Mouse (Mus musculus) E14TG2a.4 (cell line): ENCODE data around the gene Tstd1.

ENCODE experiments used
- H3K27me3 ChIP-seq: 2 replicates; pipeline ENCODE4 v1.6.1; 2014; ENCODE audit warnings: low read length, control low read depth; ENCODE audit not compliant: insufficient read depth
- H3K36me3 ChIP-seq: 2 replicates; pipeline ENCODE4 v1.6.1; 2014; ENCODE audit warnings: low read length, control low read depth; ENCODE audit not compliant: insufficient read depth
- H3K4me1 ChIP-seq: replicated peaks from 2 replicates; pipeline ENCODE4 v1.6.1; 2014; ENCODE audit warnings: low read depth, low read length, control low read depth
- H3K4me3 ChIP-seq: replicated peaks from 2 replicates; pipeline ENCODE4 v1.5.1; 2014; ENCODE audit warnings: mild to moderate bottlenecking, low read length
- H3K9me3 ChIP-seq: 2 replicates; pipeline ENCODE4 v1.6.1; 2014; ENCODE audit warnings: low read length, control low read depth
- CTCF ChIP-seq: conservative IDR thresholded peaks from 2 replicates; pipeline ENCODE4 v1.5.1; 2014; ENCODE audit warnings: low read length
- NANOG ChIP-seq: IDR thresholded peaks from 2 replicates; pipeline ENCODE4 v1.6.1; 2014; ENCODE audit warnings: borderline replicate concordance, low read length, mixed read lengths
- POU5F1 ChIP-seq: IDR thresholded peaks from 2 replicates; pipeline ENCODE4 v1.6.1; 2014; ENCODE audit warnings: low read length, borderline replicate concordance

Gene Tstd1

DNA sequence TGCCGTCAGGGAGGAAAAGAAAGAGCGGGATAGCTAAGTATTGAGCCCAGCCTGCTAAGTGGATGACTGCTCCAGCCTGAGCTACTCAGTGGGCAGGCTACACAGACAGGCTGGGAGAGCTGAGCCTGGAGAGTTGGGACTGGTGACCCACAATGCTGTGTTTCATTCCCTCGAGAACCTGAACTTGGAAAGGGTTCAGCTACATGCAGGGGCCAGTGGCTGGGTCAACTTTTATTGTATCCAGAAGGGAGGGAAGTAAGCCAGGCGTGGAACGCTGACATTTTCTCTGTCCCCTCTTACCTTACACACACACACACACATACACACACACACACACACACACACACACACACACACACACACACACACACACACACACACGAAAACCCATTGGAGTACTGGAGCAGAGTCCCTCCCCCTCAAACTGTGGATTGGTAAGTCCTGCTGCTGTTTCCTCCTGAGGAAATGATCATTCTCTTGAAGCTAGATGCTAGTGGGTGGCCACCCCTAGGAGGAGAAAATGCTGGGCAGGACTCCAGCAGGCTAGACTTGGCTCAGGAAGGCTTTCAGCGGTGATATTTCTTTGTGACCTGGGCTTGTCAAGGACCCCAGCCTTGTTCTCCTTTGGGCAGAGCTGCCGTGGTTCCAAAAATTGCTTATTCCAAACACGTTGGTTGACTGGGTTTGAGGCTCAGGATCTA is 21.5 kb downstream of the Tstd1 start:
- Histone ChIP-seq H3K36me3 (peaks cover 8% of the 10 kb centered on the region; the same call in 1 of the 2 replicates), H3K27me3 (no peaks in the 10 kb centered on the region), H3K9me3 (peaks cover 17% of the 10 kb centered on the region), H3K4me3 (peak overlapping the region; percentile 49), H3K4me1 (peaks cover 70% of the 10 kb centered on the region)
- no peak for TF ChIP-seq CTCF
- TF ChIP-seq POU5F1, result no peak
- TF ChIP-seq NANOG, result no peak

GRCm38 (mm10) chr1:171441466-171442412 is 23.1 kb downstream of the Tstd1 start:
- TF ChIP-seq POU5F1 (no peak), NANOG (no peak), CTCF (no peak)
- peaks cover 28% of the 10 kb centered on the region for H3K9me3 ChIP-seq
- H3K27me3 ChIP-seq, result no peaks in the 10 kb centered on the region
- peaks cover 65% of the 10 kb centered on the region for H3K4me1 ChIP-seq
- H3K4me3 ChIP-seq, result peak overlapping the region; percentile 49
- peaks cover 23% of the 10 kb centered on the region for H3K36me3 ChIP-seq

GRCm38 (mm10) chr1:171442413-171442760 is 23.7 kb downstream of the Tstd1 start:
- TF ChIP-seq CTCF, result no peak
- TF ChIP-seq POU5F1, result no peak
- TF ChIP-seq NANOG, result no peak
- Histone ChIP-seq H3K4me3 (no peak overlapping the region), H3K27me3 (no peaks in the 10 kb centered on the region), H3K9me3 (peaks cover 28% of the 10 kb centered on the region), H3K4me1 (peaks cover 66% of the 10 kb centered on the region), H3K36me3 (peaks cover 23% of the 10 kb centered on the region)

GRCm38 (mm10) chr1:171445050-171445449 is 26.4 kb downstream of the Tstd1 start:
- TF ChIP-seq CTCF (no peak), NANOG (no peak), POU5F1 (no peak)
- H3K27me3 ChIP-seq, result no peaks in the 10 kb centered on the region
- peaks cover 19% of the 10 kb centered on the region for H3K36me3 ChIP-seq
- H3K9me3 ChIP-seq, result peaks cover 28% of the 10 kb centered on the region
- peaks cover 62% of the 10 kb centered on the region for H3K4me1 ChIP-seq
- no peak overlapping the region for H3K4me3 ChIP-seq

- H3K27me3 ChIP-seq, result no peaks in the 10 kb centered on the region
- TF ChIP-seq POU5F1 (no peak), NANOG (no peak), CTCF (no peak)
- H3K4me1 ChIP-seq, result peaks cover 56% of the 10 kb centered on the region
- H3K4me3 ChIP-seq, result no peak overlapping the region
- peaks cover 19% of the 10 kb centered on the region for H3K36me3 ChIP-seq
- peaks cover 28% of the 10 kb centered on the region for H3K9me3 ChIP-seq
These were observed 28.2 kb downstream of the Tstd1 start for GRCm38 (mm10) chr1:171446854-171447253.

DNA sequence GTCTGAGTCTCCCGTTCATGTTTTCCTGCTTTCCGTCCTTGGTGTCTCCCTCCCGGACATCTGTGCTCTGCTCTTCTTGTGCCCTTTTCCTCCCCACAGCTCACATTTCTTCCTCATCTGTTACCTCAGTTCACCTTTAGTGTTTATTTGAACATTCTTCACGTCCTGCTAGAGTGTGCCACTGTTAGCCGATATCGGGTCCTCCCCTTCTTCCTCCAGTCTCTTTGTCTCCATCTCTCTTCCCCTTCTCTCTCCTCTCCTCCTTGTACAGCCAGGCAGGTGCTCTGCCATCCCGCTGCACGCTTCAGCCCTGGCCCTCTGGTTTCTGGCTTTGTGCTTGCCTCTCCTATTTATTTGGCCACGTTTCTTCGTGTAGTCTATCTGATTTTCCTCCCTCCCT is 29.0 kb downstream of the Tstd1 start:
- TF ChIP-seq CTCF, result no peak
- TF ChIP-seq POU5F1, result no peak
- TF ChIP-seq NANOG, result no peak
- Histone ChIP-seq H3K27me3 (no peaks in the 10 kb centered on the region), H3K9me3 (peaks cover 28% of the 10 kb centered on the region), H3K4me1 (peaks cover 56% of the 10 kb centered on the region), H3K36me3 (peaks cover 19% of the 10 kb centered on the region), H3K4me3 (no peak overlapping the region)

DNA sequence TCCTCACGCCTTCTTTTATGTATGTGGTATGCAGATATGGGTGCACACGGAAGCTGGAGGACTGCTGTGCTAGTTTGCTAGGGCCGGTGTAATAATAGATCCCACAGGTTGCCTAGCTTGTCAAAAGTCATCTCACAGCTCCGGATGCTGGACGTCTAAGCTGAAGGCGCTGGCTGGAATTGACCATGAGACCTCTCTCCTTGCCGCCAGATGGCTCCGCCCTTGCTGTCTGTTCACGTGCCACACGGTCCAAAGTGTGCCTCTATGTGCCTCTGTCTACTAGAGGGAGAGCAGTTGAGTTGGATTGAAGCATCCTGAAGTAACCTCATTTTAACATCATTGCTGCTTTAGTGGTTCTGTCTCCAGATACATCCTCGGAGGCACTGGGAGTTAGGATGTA is 31.4 kb downstream of the Tstd1 start:
- H3K27me3 ChIP-seq, result no peaks in the 10 kb centered on the region
- peaks cover 21% of the 10 kb centered on the region for H3K36me3 ChIP-seq
- TF ChIP-seq POU5F1 (no peak), NANOG (no peak), CTCF (no peak)
- peaks cover 12% of the 10 kb centered on the region for H3K9me3 ChIP-seq
- no peak overlapping the region for H3K4me3 ChIP-seq
- peaks cover 65% of the 10 kb centered on the region for H3K4me1 ChIP-seq

- H3K9me3 ChIP-seq, result peaks cover 4% of the 10 kb centered on the region; the same call in 1 of the 2 replicates
- H3K4me1 ChIP-seq, result peaks cover 66% of the 10 kb centered on the region
- TF ChIP-seq POU5F1 (no peak), CTCF (no peak)
- no peak overlapping the region for H3K4me3 ChIP-seq
- no peaks in the 10 kb centered on the region for H3K27me3 ChIP-seq
- H3K36me3 ChIP-seq, result peaks cover 13% of the 10 kb centered on the region; the same call in 1 of the 2 replicates
These were observed 32.3 kb downstream of the Tstd1 start for GRCm38 (mm10) chr1:171451001-171451400.
